Mouse (Mus musculus): ENCODE measurements around the gene Thra.

Gene Thra

GRCm38 (mm10) chr11:98770096-98770975 lies 29.9 kb downstream of the Thra start:
- in situ Hi-C loops (cut with MboI; ENCODE audit: low pct_unique_long_range_greater_than_20kb in 1 of 2, low sequenced_read_pairs in 2 of 2, unreplicated experiment in 1 of 2): no loop called here

GRCm38 (mm10) chr11:98771131-98771530 lies 30.7 kb downstream of the Thra start:
- in situ Hi-C loops (cut with MboI; ENCODE audit: low pct_unique_long_range_greater_than_20kb in 1 of 2, low sequenced_read_pairs in 2 of 2, unreplicated experiment in 1 of 2): no loop called here

GRCm38 (mm10) chr11:98771844-98772525 lies 31.5 kb downstream of the Thra start:
- in situ Hi-C loops (cut with MboI; ENCODE audit: low pct_unique_long_range_greater_than_20kb in 1 of 2, low sequenced_read_pairs in 2 of 2, unreplicated experiment in 1 of 2): no loop called here

- in situ Hi-C loops (cut with MboI; ENCODE audit: low pct_unique_long_range_greater_than_20kb in 1 of 2, low sequenced_read_pairs in 2 of 2, unreplicated experiment in 1 of 2): no loop called here
Observed at GRCm38 (mm10) chr11:98772667-98773171, 32.3 kb downstream of the Thra start.

DNA sequence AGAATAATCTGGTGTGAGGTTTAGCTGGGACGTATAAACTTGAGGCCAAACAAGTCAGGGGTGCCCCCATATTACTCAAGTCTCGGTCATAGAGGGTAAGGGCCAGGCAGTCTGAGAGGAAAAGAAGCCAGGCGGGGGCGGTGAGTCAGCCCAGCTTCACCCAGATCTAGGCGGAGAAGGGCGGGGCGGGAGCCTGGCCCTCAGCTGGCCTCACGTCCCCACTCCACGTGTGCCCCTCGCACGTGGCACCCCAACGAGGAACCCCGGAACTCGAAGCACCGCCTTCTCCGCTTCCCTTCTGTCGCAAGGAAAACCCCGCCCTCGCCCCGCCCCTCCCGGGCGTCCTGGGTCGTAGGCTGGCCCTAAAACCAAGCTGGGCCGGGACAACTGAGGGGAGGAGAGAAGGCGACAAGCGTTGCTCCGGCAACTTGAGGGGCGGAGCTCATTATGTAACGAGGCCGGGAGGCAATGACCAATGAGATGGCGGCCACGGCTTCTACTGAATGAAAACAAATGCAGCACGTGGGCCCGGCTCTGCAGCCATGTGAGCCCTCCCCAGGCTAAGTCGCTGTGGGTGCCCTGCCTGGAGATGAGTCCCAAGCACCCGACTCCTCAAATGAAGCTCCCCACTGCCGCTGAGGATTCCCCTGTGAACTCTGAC lies 33.3 kb downstream of the Thra start:
- in situ Hi-C loops (cut with MboI; ENCODE audit: low pct_unique_long_range_greater_than_20kb in 1 of 2, low sequenced_read_pairs in 2 of 2, unreplicated experiment in 1 of 2): no loop called here

DNA sequence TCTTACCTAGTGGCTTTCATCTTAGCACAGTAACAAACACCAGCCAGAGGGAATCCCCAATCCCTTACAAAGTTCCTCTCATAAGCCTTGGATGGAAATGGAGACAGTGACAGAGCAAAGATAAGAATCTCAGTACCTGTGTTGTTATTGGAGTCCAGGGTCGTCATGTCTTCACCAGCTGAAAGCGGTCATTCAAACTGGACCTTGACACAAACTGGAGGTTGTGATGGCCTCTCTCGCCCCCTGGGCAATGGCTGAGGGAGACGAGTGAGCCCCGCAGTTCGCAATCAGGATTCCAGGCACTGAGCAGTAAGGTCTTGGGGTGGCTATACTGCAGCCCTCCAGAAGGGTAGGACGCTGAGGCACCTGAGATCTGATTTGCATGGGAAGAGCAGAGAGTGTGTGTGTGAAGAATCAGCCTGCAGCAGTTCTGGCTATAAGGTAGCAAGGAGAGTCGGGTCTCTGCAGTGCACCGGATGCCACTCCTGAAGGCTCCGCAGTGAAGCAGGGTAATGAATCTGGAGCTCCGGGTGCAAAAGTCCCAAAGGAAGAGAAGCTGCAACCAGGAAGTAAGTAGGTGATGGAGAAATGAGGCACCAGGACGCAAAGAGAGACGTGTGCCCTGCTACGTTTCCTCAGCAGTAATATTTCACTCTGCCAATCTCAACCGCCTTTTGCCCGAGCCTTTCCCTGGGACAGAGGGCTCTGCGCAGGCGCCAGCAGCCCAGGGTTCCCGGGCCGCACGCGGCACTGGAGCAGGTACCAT lies 34.3 kb downstream of the Thra start, which contains the start of gene Nr1d1:
Gene Nr1d1, minus strand, starts transcription at position 752 of the 766 bp plus-strand sequence.
- in situ Hi-C loops (cut with MboI; ENCODE audit: low pct_unique_long_range_greater_than_20kb in 1 of 2, low sequenced_read_pairs in 2 of 2, unreplicated experiment in 1 of 2): no loop called here

DNA sequence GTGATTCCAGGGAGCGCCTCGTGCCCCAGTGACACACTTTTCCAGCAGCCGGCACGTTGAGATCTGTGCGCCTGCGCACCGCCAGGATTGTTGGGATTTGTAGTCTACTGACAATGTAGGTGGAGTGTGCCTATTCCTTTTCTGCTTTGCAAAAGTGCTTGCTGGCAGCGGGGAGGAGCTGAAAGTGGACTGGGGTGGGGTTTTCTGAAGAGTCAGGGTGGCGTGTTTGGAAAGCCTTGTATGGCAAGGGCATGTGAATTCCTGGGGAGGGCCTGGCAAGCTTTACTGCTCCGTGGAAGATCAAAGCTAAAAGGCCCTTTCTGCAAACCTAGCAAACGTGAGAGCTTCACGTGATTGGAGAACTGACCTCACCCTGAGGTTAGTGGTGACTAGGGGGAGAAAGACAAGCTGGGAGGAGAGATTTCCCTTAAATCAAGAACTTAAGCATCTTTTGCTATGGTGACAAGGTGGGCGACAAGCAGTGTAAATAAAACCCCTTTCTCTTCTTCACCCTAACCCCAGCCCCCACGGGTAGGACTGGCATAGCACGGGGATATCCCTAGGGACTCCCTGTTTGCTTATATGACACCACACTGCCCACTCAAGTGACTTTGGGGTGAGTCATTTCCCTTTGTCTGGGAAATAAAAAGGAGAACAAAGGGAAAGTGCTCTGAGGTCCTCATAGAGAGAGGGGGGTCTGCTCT lies 35.1 kb downstream of the Thra start:
- in situ Hi-C loops (cut with MboI; ENCODE audit: low pct_unique_long_range_greater_than_20kb in 1 of 2, low sequenced_read_pairs in 2 of 2, unreplicated experiment in 1 of 2): no loop called here

GRCm38 (mm10) chr11:98776052-98776764 lies 35.8 kb downstream of the Thra start:
- in situ Hi-C loops (cut with MboI; ENCODE audit: low pct_unique_long_range_greater_than_20kb in 1 of 2, low sequenced_read_pairs in 2 of 2, unreplicated experiment in 1 of 2): no loop called here

- in situ Hi-C loops (cut with MboI; ENCODE audit: low pct_unique_long_range_greater_than_20kb in 1 of 2, low sequenced_read_pairs in 2 of 2, unreplicated experiment in 1 of 2): no loop called here
Observed at GRCm38 (mm10) chr11:98776843-98777590, 36.6 kb downstream of the Thra start.

DNA sequence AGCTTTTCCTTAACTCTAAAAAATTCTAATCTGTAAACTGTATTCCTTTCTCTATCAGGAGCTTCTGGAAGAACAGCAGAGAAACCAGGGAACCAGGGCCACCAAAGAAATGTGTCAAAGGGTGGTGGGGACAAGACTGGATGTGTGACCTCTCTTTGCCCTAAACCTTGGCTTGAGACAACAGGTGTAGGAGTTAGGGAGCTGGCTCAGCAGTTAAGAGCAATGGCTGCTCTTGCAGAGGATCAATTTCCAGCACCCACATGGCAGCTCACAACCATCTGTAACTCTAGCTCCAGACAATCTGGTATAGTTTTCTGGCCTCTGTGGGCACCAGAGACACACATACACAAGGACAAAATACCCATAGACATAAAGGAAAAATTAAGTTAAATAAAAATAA lies 37.5 kb downstream of the Thra start:
- in situ Hi-C loops (cut with MboI; ENCODE audit: low pct_unique_long_range_greater_than_20kb in 1 of 2, low sequenced_read_pairs in 2 of 2, unreplicated experiment in 1 of 2): no loop called here

DNA sequence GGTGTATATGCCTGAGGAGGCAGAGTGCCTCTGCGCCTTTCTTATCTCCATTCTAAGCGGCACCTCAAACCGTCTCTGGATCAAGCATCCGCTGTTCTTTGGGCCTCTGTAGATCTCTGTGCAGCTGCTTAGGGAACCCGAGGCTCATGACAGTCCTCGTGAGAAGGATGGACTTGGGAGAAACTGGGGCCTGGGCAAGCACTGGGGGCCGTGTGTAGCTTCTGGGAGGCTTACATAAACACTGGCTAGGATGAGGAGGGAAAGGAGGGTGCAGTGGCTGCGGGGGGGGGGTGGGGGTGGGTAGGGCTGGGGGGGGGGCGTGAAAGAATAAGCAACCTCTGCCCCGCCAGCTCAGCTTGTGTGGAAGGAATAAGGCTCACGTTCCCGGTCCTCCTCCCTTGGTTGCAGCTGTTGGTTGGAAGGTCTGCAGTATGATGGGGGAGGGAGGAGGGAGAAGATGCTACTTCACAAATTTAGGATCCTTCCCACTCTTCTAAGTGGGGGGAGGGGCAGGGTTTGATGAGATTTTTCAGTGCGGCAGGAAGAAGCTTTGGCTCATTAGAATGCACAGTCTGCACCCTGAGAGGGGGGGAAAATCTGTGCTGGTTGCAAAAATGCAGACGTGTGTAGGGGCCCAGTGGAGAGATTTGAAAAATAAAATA lies 41.5 kb downstream of the Thra start:
- in situ Hi-C loops (cut with MboI; ENCODE audit: low pct_unique_long_range_greater_than_20kb in 1 of 2, low sequenced_read_pairs in 2 of 2, unreplicated experiment in 1 of 2): loop anchor here (5.0 to 10.0 kb wide), 2 partner anchors 47 to 85 kb away; no protein-coding TSS in a partner anchor

DNA sequence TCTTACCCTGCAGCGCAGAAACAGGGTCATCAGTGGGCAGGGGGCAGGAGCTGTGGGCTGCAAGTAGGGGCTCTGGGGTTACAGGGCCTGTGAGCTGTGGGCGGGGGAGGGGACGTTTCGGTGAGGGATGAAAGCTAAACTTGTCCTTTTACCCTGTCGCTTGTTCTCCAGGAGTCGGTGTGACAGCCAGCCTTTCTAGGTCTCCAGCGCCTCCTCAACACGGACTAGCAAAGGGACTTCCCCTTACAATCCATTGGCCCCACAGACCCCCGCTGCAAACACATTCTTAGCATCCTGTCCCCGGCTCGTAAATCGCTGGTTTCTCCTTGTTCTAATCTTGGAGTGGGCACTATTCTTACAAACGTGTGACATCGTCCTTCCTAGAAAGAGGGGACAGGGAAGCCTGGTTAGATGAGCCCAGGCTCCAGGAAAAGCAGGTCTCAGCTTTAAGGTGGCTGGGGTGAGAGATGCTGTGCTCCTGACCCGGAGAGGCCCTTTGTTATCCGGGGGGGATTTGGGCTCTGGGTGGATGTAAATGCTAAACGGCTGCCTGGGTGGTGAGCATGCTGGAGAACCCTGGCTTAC lies 42.3 kb downstream of the Thra start:
- in situ Hi-C loops (cut with MboI; ENCODE audit: low pct_unique_long_range_greater_than_20kb in 1 of 2, low sequenced_read_pairs in 2 of 2, unreplicated experiment in 1 of 2): loop anchor here (5.0 to 10.0 kb wide), 2 partner anchors 48 to 85 kb away; no protein-coding TSS in a partner anchor

GRCm38 (mm10) chr11:98783236-98783696 lies 42.8 kb downstream of the Thra start:
- in situ Hi-C loops (cut with MboI; ENCODE audit: low pct_unique_long_range_greater_than_20kb in 1 of 2, low sequenced_read_pairs in 2 of 2, unreplicated experiment in 1 of 2): loop anchor here (5.0 to 10.0 kb wide), 2 partner anchors 48 to 86 kb away; no protein-coding TSS in a partner anchor

- in situ Hi-C loops (cut with MboI; ENCODE audit: low pct_unique_long_range_greater_than_20kb in 1 of 2, low sequenced_read_pairs in 2 of 2, unreplicated experiment in 1 of 2): loop anchor here (5.0 to 10.0 kb wide), 2 partner anchors 49 to 87 kb away; no protein-coding TSS in a partner anchor
Observed at GRCm38 (mm10) chr11:98784139-98784538, 43.7 kb downstream of the Thra start.

DNA sequence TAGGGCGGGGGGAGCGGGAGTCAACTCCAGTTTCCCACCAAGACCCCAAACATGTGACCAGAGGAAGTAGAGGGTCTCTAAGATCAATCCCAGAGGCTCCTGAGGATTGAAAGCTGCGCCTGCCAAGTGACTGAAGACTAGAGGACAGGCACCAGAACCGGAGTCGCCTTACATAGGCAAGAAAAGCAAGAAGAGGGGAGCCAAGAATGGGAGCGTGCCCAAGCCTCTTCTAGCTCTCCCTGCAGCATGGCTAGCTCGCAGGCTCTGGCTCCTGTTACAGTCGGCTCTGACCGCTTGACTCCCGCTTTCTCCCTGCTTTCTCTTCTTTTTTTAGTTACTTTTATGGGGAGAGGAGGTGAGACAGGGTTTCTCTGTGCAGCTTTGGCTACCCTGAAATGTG lies 44.8 kb downstream of the Thra start:
- in situ Hi-C loops (cut with MboI; ENCODE audit: low pct_unique_long_range_greater_than_20kb in 1 of 2, low sequenced_read_pairs in 2 of 2, unreplicated experiment in 1 of 2): loop anchor here in 1 of 2 experiments (10.0 kb wide), 1 partner anchor 50 kb away; no protein-coding TSS in a partner anchor
